Comparison of ENCODE assay signal across 12 mouse cellular contexts in the genomic region with DNA sequence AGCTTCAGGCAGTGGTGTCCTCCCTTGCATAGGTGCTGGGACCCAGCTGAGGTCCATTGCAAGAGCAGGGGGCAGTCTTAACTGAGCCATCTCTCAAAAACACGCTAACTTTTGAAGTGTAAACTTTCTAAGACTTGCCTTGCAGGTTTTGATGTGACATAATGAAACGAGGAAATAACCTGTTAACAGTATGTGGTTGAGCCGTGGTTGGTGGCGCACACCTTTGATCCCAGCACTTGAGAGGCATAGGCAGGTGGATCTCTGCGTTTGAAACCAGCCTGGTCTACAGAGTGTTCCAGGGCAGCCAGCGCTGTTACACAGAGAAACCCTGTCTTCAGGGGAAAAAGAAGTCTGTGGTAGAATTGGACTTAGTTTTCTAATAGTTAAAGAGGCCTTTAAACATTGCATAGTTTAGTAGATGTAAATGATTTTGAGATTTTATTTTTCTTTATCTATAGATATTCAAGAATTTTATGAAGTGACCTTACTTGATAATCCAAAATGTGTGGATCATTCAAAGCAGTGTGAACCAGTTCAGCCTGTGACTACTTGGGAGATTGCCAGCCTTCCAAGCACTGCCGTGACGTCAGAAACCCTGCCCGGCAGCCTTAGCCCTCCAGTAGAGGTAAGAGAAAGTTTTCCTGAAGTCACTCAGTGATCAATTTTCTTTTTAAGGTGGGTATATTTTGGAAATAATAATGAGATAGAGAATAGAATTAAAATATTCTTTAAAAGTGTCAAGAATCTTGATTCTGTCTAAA. TPM values are rescaled to one million over a fixed set of nuclear protein-coding genes. Genes with fewer than 3 reads are reported as not detected.
DNase-seq lines count a peak whose midpoint lies in the region; TF ChIP-seq lines count a peak whose summit lies in the region.
"Had no signal": no experiment of that assay in that cellular context is flagged by ENCODE, and none has a peak within 500 bp of the region (broad histone marks: within the 10 kb centered on the region; RNA-seq: fewer than 3 reads in every experiment).

No protein-coding gene starts in this region.

- TF ChIP-seq CTCF in gastrocnemius, adult 2 months (IDR thresholded peaks at IDR 0.05), result no peak
- TF ChIP-seq CTCF in thymus, adult 2 months (IDR thresholded peaks at IDR 0.05; ENCODE audit: borderline replicate concordance, control insufficient read depth, extremely low read depth, insufficient read depth, low read length, poor library complexity), result no peak

- no peak for TF ChIP-seq POLR2A in thymus, adult 2 months (IDR thresholded peaks at IDR 0.05; ENCODE audit: control insufficient read depth, extremely low read depth, insufficient read depth, low read length, poor library complexity)

- no peak overlapping the region for H3K27ac ChIP-seq in gastrocnemius, adult 2 months
- H3K27ac ChIP-seq in thymus, adult 2 months (ENCODE audit: control insufficient read depth, insufficient read depth, low read length), result no peak overlapping the region
- H3K27ac ChIP-seq: embryonic facial prominence, embryonic 12.5 days; forebrain, embryonic 13.5 days; liver, embryonic 14.5 days had no signal

- H3K4me3 ChIP-seq in gastrocnemius, adult 2 months, result no peak overlapping the region
- no peak overlapping the region for H3K4me3 ChIP-seq in thymus, adult 2 months (ENCODE audit: control insufficient read depth, insufficient read depth, low read length)
- H3K4me3 ChIP-seq: embryonic facial prominence, embryonic 12.5 days; forebrain, embryonic 13.5 days had no signal

- intact Hi-C loops in gastrocnemius, adult 2 months (cut with DNase I), result no loop called here

- WGBS in thymus, adult 2 months, result 36% methylated on average over 9 of the region's 9 CpGs

- no peaks in the 10 kb centered on the region for H3K27me3 ChIP-seq in thymus, adult 2 months (ENCODE audit: control insufficient read depth, insufficient read depth, low read length)
- H3K27me3 ChIP-seq: embryonic facial prominence, embryonic 12.5 days; forebrain, embryonic 13.5 days had no signal

- H3K36me3 ChIP-seq in thymus, adult 2 months (ENCODE audit: control insufficient read depth, insufficient read depth, low read length), result no peaks in the 10 kb centered on the region

- peak; percentile 32 for DNase-seq in gastrocnemius, adult 2 months
- no peak for DNase-seq in gastrocnemius, adult 8-10 months (ENCODE audit: low spot score in 2 of 2)
- peak; percentile 14 for DNase-seq in thymus, adult 2 months
- no peak for DNase-seq in thymus, postnatal 10 days (ENCODE audit: low spot score in 2 of 2)
- DNase-seq in kidney, postnatal 25 days, result peak; percentile 72 to 77
- DNase-seq in thymus, postnatal 4 days, result peak; percentile 50
- DNase-seq in gastrocnemius, adult 18-20 months (ENCODE audit: low spot score), result no peak
- no peak for DNase-seq in gastrocnemius, postnatal 25 days
- DNase-seq: right cerebral cortex, postnatal 4 days had no signal

- H3K4me1 ChIP-seq in thymus, adult 2 months (replicated peaks; ENCODE audit: control insufficient read depth, insufficient read depth, low read length), result peaks cover 5% of the 10 kb centered on the region
- H3K4me1 ChIP-seq: embryonic facial prominence, embryonic 12.5 days had no signal

RNA-seq across cellular contexts. Expression of a gene that starts 20.6 kb away (rescaled TPM):
- 10 to 100 TPM; 58.7 to 60.8 TPM for total RNA-seq in gastrocnemius, adult 2 months (2021)
- total RNA-seq in gastrocnemius, adult 8-10 months (2022), result 10 to 100 TPM; 60.2 to 66.9 (median 64.5) TPM
- polyA plus RNA-seq in thymus, adult 2 months (2012; rRNA removed), result 18.9 and 20.3 TPM in 2 replicates
- total RNA-seq in gastrocnemius, adult 18-20 months (2021), result 10 to 100 TPM; 59.5 to 60.6 TPM
- 10 to 100 TPM; 33.5 to 35.5 TPM for total RNA-seq in gastrocnemius, postnatal 25 days (2021)

Comparison
In these comparisons a context has a peak if more than half of its experiments do, and no peak if none do; other contexts are left out.
1. DNase-seq: peak in gastrocnemius, adult 2 months (single experiment), thymus, adult 2 months (single experiment), kidney, postnatal 25 days (2 of 2) and thymus, postnatal 4 days (single experiment); none in gastrocnemius, adult 8-10 months (0 of 2), thymus, postnatal 10 days (0 of 2), gastrocnemius, adult 18-20 months (single experiment) and gastrocnemius, postnatal 25 days (single experiment).